Mouse (Mus musculus) brain, embryonic 18.5 days (tissue): ENCODE measurements around the gene Pde4d.

Source experiments
- DNase-seq: peaks from one replicate; pipeline ENCODE4 v3.0.0-alpha.2; 2012; ENCODE audit warnings: low read depth, low spot score

Gene Pde4d

GRCm38 (mm10) chr13:109686116-109686876 lies 1236.5 kb downstream of the Pde4d start:
- no peak for DNase-seq

- no peak for DNase-seq
Measured at GRCm38 (mm10) chr13:109686906-109687305, 1237.2 kb downstream of the Pde4d start.

- no peak for DNase-seq
Measured at GRCm38 (mm10) chr13:109688195-109688594, 1238.4 kb downstream of the Pde4d start.

GRCm38 (mm10) chr13:109689176-109689575 lies 1239.4 kb downstream of the Pde4d start:
- DNase-seq = no peak

- DNase-seq = no peak
Measured at GRCm38 (mm10) chr13:109690558-109690957, 1240.8 kb downstream of the Pde4d start.

GRCm38 (mm10) chr13:109692851-109693250 lies 1243.1 kb downstream of the Pde4d start:
- DNase-seq = no peak

- no peak for DNase-seq
Measured at GRCm38 (mm10) chr13:109693769-109694168, 1244.0 kb downstream of the Pde4d start.

- DNase-seq = no peak
Measured at GRCm38 (mm10) chr13:109694293-109694692, 1244.5 kb downstream of the Pde4d start.

GRCm38 (mm10) chr13:109695098-109695497 lies 1245.3 kb downstream of the Pde4d start:
- DNase-seq = no peak

- DNase-seq = no peak
Measured at GRCm38 (mm10) chr13:109706141-109706540, 1256.4 kb downstream of the Pde4d start.

- no peak for DNase-seq
Measured at GRCm38 (mm10) chr13:109706579-109706978, 1256.8 kb downstream of the Pde4d start.

- DNase-seq = no peak
Measured at GRCm38 (mm10) chr13:109707154-109707553, 1257.4 kb downstream of the Pde4d start.

GRCm38 (mm10) chr13:109708326-109708725 lies 1258.6 kb downstream of the Pde4d start:
- DNase-seq = no peak

- no peak for DNase-seq
Measured at GRCm38 (mm10) chr13:109714581-109714980, 1264.8 kb downstream of the Pde4d start.

- no peak for DNase-seq
Measured at GRCm38 (mm10) chr13:109715321-109715720, 1265.6 kb downstream of the Pde4d start.

GRCm38 (mm10) chr13:109720127-109720713 lies 1270.5 kb downstream of the Pde4d start:
- DNase-seq = no peak

- no peak for DNase-seq
Measured at GRCm38 (mm10) chr13:109722237-109723119, 1272.7 kb downstream of the Pde4d start.

- no peak for DNase-seq
Measured at GRCm38 (mm10) chr13:109727346-109727745, 1277.6 kb downstream of the Pde4d start.

- no peak for DNase-seq
Measured at GRCm38 (mm10) chr13:109729612-109730011, 1279.9 kb downstream of the Pde4d start.

- no peak for DNase-seq
Measured at GRCm38 (mm10) chr13:109732655-109733376, 1283.1 kb downstream of the Pde4d start.

- DNase-seq = no peak
Measured at GRCm38 (mm10) chr13:109736290-109737078, 1286.7 kb downstream of the Pde4d start.
